Mouse (Mus musculus) MEL (cell line): Measurements from ENCODE around the gene Cachd1. TPM values are rescaled to one million over a fixed set of nuclear protein-coding genes. Genes with fewer than 3 reads are reported as not detected.

Source experiments
- DNase-seq: peaks from one replicate; pipeline ENCODE4 v3.0.0; 2011; ENCODE audit warnings: low read depth, low spot score
- H3K27ac ChIP-seq: 2 replicates; pipeline ENCODE4 v1.5.1; 2012; ENCODE audit warnings: low read depth, mild to moderate bottlenecking, control low read depth, low read length, moderate library complexity; ENCODE audit not compliant: control insufficient read depth
- H3K27me3 ChIP-seq, 2 experiments: fragments of 150-350 bp in 1 of 2; sonication (generic) in 1 of 2; 2 replicates each; pipeline ENCODE4 v1.6.1; 2012; ENCODE audit warnings: low read length in 2 of 2, mild to moderate bottlenecking in 2 of 2, improper control_type of control experiment in 1 of 2, moderate library complexity in 1 of 2; ENCODE audit not compliant: insufficient read depth in 2 of 2, control insufficient read depth in 1 of 2
- H3K36me3 ChIP-seq, 2 experiments: 2 replicates each; pipeline ENCODE4 v1.6.1; 2012 to 2014; ENCODE audit warnings: low read length in 2 of 2, improper control_type of control experiment in 1 of 2, inconsistent platforms in 1 of 2, mild to moderate bottlenecking in 1 of 2; ENCODE audit not compliant: insufficient read depth in 2 of 2, control insufficient read depth in 1 of 2
- H3K4me1 ChIP-seq, 2 experiments: fragments of 150-350 bp in 1 of 2; sonication (generic) in 1 of 2; 2 replicates each; pipeline ENCODE4 v1.6.1; 2012; ENCODE audit warnings: low read length in 2 of 2, improper control_type of control experiment in 1 of 2, mild to moderate bottlenecking in 1 of 2; ENCODE audit not compliant: insufficient read depth in 2 of 2, control insufficient read depth in 1 of 2
- H3K4me3 ChIP-seq, 2 experiments: fragments of 150-350 bp in 1 of 2; sonication (generic) in 1 of 2; 2 replicates each; pipeline ENCODE4 v1.5.1; 2012; ENCODE audit warnings: low read depth in 2 of 2, low read length in 2 of 2, mild to moderate bottlenecking in 2 of 2, moderate library complexity in 2 of 2, control low read depth in 1 of 2, improper control_type of control experiment in 1 of 2; ENCODE audit not compliant: control insufficient read depth in 1 of 2, insufficient read depth in 1 of 2
- H3K79me2 ChIP-seq: 2 replicates; pipeline ENCODE4 v1.6.1; 2012; ENCODE audit warnings: mild to moderate bottlenecking, low read length, moderate library complexity; ENCODE audit not compliant: control insufficient read depth, poor library complexity, insufficient read depth
- H3K9ac ChIP-seq: 2 replicates; pipeline ENCODE4 v1.6.1; 2012; ENCODE audit warnings: low read depth, mild to moderate bottlenecking, control low read depth, low read length, moderate library complexity; ENCODE audit not compliant: control insufficient read depth, poor library complexity, severe bottlenecking
- H3K9me3 ChIP-seq: fragments of 150-350 bp; sonication (generic); replicated peaks from 2 replicates; pipeline ENCODE4 v1.6.1; 2012; ENCODE audit warnings: mild to moderate bottlenecking, low read length, improper control_type of control experiment, moderate library complexity; ENCODE audit not compliant: insufficient read depth
- CHD1 ChIP-seq: IDR thresholded peaks from 2 replicates; pipeline ENCODE4 v1.6.1; 2012; ENCODE audit warnings: low read depth, mild to moderate bottlenecking, inconsistent platforms, low read length, improper control_type of control experiment
- EP300 ChIP-seq, 2 experiments: IDR thresholded peaks; 2 replicates each; pipeline ENCODE4 v1.6.1; 2011; ENCODE audit warnings: improper control_type of control experiment in 2 of 2, low read length in 2 of 2, low read depth in 1 of 2, mild to moderate bottlenecking in 1 of 2
- GABPA ChIP-seq: IDR thresholded peaks from 2 replicates; pipeline ENCODE4 v1.6.1; 2012; ENCODE audit warnings: low read depth, mild to moderate bottlenecking, inconsistent platforms, low read length, improper control_type of control experiment, moderate library complexity
- GATA1 ChIP-seq: IDR thresholded peaks from 2 replicates; pipeline ENCODE4 v1.6.1; 2011; ENCODE audit warnings: low read depth, low read length, improper control_type of control experiment
- JUND ChIP-seq: IDR thresholded peaks from 2 replicates; pipeline ENCODE4 v1.6.1; 2011; ENCODE audit warnings: low read depth, mild to moderate bottlenecking, improper control_type of control experiment, low read length
- MYC ChIP-seq: IDR thresholded peaks from 2 replicates; pipeline ENCODE4 v1.6.1; 2011; ENCODE audit warnings: low read depth, mild to moderate bottlenecking, low read length, improper control_type of control experiment, moderate library complexity
- POLR2AphosphoS5 ChIP-seq: IDR thresholded peaks from 2 replicates; pipeline ENCODE4 v1.6.1; 2012; ENCODE audit warnings: low read depth, borderline replicate concordance, mild to moderate bottlenecking, inconsistent platforms, low read length, moderate library complexity, mixed read lengths
- SIN3A ChIP-seq: IDR thresholded peaks from 2 replicates; pipeline ENCODE4 v1.6.1; 2012; ENCODE audit warnings: low read length, improper control_type of control experiment, inconsistent platforms
- SMC3 ChIP-seq: IDR thresholded peaks from 2 replicates; pipeline ENCODE4 v1.6.1; 2011; ENCODE audit warnings: low read depth, low read length, improper control_type of control experiment
- TCF12 ChIP-seq: IDR thresholded peaks from 2 replicates; pipeline ENCODE4 v1.6.1; 2014; ENCODE audit warnings: low read depth, mild to moderate bottlenecking, inconsistent platforms, low read length, improper control_type of control experiment, moderate library complexity
- USF1 ChIP-seq: IDR thresholded peaks from 2 replicates; pipeline ENCODE4 v1.6.1; 2014; ENCODE audit warnings: low read depth, mild to moderate bottlenecking, inconsistent platforms, low read length, improper control_type of control experiment, moderate library complexity
- USF2 ChIP-seq, 2 experiments: IDR thresholded peaks; 2 replicates each; pipeline ENCODE4 v1.6.1; 2011 to 2012; ENCODE audit warnings: improper control_type of control experiment in 2 of 2, low read length in 2 of 2, borderline replicate concordance in 1 of 2, inconsistent platforms in 1 of 2, low read depth in 1 of 2, mild to moderate bottlenecking in 1 of 2; ENCODE audit not compliant: insufficient read depth in 1 of 2
- ZC3H11A ChIP-seq: IDR thresholded peaks from 2 replicates; pipeline ENCODE4 v1.6.1; 2012; ENCODE audit warnings: low read depth, mild to moderate bottlenecking, inconsistent platforms, low read length, improper control_type of control experiment
- ZKSCAN1 ChIP-seq: IDR thresholded peaks from 2 replicates; pipeline ENCODE4 v1.6.1; 2012; ENCODE audit warnings: low read depth, mild to moderate bottlenecking, inconsistent platforms, low read length, improper control_type of control experiment, moderate library complexity
- polyA plus RNA-seq, 2 experiments: library from polyadenylated mRNA; stranded (reverse) in 1 of 2; unstranded in 1 of 2; fragments of >175 nt in 1 of 2; fragments of >200 nt in 1 of 2; gene quantifications; 2 replicates each; pipeline versions ENCODE4 v1.2.1 to v1.2.4; 2012; ENCODE audit warnings: low replicate concordance in 2 of 2, low read depth in 1 of 2; ENCODE audit not compliant: insufficient read length in 2 of 2, insufficient read depth in 1 of 2, missing spikeins in 1 of 2
- total RNA-seq: library from RNA; depleted of rRNA; stranded (reverse); fragments of 300-350 nt; gene quantifications from 2 replicates; pipeline ENCODE4 v1.2.3, GENCODE M21; 2012

Cachd1 gene
- total and polyA plus RNA-seq, 3 experiments, result 4.0 to 15.8 TPM; not detected in 1

DNA sequence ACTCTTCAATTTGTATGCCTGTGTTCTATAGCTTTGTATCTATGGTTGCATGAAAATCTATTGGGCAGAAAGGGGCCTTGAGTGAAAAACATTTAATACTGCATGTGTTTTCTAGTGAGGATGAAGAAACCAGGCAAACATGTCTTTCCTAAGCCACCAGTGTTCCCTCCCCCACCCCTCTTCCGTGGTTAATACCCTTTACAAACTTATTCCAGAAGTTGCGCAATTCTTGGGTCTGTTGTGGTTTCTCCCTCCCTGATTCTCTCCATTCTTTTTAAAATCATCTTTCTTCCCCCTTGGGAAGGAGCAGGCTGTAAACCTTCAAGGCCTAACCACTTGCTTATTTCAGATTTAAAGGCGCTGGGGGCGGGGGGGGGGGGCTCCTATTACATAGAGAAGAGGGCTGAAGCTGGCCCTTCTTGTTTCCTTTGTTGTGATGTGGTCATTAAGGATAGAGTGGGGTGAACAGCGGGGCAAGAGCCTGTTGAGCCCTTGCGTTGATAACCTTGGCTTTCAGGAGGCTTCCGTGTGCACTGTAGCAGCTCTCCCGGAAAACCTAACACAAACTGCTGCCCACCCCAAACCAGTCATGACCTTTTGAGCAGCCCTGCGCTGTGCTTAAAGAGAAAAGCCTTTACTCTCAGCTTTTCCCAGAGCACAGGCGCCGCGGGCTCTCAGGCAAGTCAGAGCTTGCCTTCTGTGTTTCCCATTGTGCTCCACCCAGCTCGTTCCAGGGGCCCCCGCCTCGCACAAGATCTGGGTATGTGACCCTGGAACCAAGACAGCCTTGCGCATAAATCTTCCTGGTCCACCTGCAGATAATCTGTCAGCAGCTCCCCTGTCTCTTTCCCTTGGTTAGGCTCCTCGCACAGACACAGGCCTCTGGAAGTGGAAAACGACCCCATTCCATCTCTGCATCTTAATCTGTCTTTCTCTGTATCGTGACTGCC is 109.6 kb downstream of the Cachd1 start:
- no peaks in the 10 kb centered on the region for H3K27me3 ChIP-seq
- H3K4me1 ChIP-seq, result no peaks in the 10 kb centered on the region
- no peaks in the 10 kb centered on the region for H3K36me3 ChIP-seq
- no peaks in the 10 kb centered on the region for H3K79me2 ChIP-seq
- no peak for DNase-seq
- no peak overlapping the region for H3K9ac ChIP-seq
- H3K27ac ChIP-seq, result no peak overlapping the region
- no peaks in the 10 kb centered on the region for H3K9me3 ChIP-seq
- no peak overlapping the region for H3K4me3 ChIP-seq
- no peak for TF ChIP-seq GABPA
- TF ChIP-seq USF2 (IDR thresholded peaks at IDR 0.05; ENCODE audit: borderline replicate concordance in 1 of 2, insufficient read depth in 1 of 2, low read depth in 1 of 2, low read length in 2 of 2), result no peak
- no peak for TF ChIP-seq MYC
- no peak for TF ChIP-seq TCF12
- no peak for TF ChIP-seq POLR2AphosphoS5
- no peak for TF ChIP-seq USF1
- TF ChIP-seq SIN3A, result no peak
- TF ChIP-seq CHD1, result no peak
- no peak for TF ChIP-seq JUND

DNA sequence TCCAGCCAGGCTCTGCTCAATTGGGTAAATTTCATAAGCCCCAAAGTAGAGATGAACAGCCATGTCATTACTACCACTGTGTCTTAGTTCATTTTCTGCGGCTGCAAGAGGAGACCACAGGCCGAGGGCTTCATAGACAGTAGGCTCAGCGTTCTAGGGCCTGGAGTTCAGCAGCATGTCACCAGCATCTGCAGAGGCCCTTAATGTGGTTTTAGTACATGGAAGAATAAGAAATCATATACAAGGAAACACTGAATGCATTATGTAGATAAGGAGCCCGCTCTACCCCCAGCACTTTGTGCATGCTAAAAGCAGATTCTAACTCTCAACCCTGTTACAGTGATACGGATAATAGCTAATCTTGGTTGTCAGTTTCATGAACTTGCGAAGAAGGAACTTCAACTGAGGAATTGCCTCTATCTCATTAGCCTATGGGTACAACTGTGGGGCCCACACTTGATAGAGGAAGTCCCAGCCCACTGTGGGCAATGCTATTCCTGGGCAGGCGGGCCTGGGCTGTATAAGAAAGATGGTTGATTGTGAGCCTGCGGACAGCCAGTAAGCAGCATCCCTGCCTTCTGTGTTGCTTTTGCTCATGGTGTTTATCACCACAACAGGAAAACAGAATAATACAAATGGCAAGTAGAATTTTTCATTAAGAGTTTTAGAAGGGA is 110.4 kb downstream of the Cachd1 start:
- DNase-seq, result peak; percentile 36
- H3K27me3 ChIP-seq, result no peaks in the 10 kb centered on the region
- TF ChIP-seq ZC3H11A (no peak), TCF12 (no peak), SIN3A (no peak), ZKSCAN1 (no peak), SMC3 (no peak), EP300 (IDR thresholded peaks at IDR 0.05; ENCODE audit: low read depth in 1 of 2, low read length in 2 of 2) (0 out of 4 replicates have a peak, but pooled peaks of 1 of the 2 experiments have one; percentile 19), GATA1 (0 out of 2 replicates have a peak, but pooled peaks have one; percentile 11)
- TF ChIP-seq, all 39 proteins: peak for 2
- no peaks in the 10 kb centered on the region for H3K9me3 ChIP-seq
- H3K4me1 ChIP-seq, result no peaks in the 10 kb centered on the region
- no peaks in the 10 kb centered on the region for H3K79me2 ChIP-seq
- H3K4me3 ChIP-seq, result no peak overlapping the region
- no peak overlapping the region for H3K27ac ChIP-seq
- no peaks in the 10 kb centered on the region for H3K36me3 ChIP-seq
- no peak overlapping the region for H3K9ac ChIP-seq
